Mouse (Mus musculus): ENCODE results near the gene Tns4.
A peak's percentile ranks its signal among the peaks of the same experiment; 100 is the strongest.

Gene Tns4

DNA sequence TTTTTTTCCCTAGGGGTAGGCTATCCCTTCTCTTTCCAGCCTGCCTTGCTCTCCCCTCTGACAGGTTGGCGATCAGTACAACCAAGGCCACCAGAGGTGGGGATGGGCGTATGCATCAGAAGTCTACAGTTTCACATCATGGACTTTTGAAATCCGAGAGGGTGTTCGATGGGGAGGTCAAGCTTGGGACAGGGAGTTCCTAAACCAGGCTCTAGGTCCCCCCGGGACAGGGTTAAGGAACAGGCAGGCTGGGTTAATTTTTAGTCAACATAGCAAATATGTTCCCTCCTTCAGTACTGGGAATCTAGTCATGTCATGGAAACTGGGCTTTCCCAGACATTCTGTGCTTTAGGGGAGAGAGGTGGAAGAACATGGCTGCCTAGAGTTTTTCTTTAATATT, 44.8 kb downstream of the Tns4 start:
- DNase-seq, result peak; percentile 79

DNA sequence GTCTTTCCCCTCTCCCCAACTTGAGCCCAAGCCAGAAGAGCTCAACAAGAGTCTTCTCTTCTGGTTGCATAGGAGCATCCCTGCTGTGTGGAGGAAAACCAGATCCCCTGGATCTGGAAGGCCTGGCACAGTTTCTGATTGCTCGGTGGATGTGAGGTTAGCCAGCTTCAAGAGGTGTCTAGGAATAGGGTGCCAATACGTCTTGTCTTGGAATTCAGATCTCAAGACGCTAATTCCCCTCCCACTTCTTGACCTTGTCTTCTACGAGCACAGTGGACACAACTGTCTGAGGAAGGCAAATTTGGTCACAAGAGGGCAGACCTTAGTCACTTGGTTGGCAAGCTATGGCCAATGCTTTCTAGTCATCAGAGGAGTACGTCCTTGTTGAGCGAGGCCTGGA, 45.5 kb downstream of the Tns4 start:
- DNase-seq, result no peak

DNA sequence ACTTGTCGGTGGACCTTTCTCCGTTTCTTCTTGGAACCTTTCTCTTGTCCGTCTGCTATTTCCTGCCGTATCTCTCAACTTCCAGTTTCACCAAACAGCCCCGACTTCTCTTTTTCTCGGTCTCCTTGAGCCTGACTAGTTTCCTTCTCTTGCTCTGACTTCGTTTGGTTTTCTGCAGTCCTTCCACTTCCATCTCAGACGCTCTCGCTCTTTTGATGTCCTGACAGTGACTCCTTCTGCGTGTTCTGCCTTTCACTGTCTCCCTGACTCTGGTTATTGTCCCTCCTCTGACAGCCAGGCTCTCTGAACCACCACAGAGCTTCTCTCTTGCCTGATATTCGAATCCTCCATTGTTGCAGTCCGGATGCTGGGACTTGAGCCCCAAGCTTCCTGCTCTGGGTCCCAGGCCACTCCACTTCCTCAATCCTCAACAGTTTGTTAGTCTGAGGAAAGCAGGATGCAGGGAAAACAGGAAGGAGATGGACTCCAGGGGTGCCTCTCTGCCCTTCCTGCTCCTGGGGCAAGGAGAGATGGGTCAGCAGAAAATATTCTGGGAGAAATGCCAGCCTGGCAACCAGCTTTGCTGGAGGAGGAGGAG, 46.2 kb downstream of the Tns4 start:
- DNase-seq, result peak; percentile 86

DNA sequence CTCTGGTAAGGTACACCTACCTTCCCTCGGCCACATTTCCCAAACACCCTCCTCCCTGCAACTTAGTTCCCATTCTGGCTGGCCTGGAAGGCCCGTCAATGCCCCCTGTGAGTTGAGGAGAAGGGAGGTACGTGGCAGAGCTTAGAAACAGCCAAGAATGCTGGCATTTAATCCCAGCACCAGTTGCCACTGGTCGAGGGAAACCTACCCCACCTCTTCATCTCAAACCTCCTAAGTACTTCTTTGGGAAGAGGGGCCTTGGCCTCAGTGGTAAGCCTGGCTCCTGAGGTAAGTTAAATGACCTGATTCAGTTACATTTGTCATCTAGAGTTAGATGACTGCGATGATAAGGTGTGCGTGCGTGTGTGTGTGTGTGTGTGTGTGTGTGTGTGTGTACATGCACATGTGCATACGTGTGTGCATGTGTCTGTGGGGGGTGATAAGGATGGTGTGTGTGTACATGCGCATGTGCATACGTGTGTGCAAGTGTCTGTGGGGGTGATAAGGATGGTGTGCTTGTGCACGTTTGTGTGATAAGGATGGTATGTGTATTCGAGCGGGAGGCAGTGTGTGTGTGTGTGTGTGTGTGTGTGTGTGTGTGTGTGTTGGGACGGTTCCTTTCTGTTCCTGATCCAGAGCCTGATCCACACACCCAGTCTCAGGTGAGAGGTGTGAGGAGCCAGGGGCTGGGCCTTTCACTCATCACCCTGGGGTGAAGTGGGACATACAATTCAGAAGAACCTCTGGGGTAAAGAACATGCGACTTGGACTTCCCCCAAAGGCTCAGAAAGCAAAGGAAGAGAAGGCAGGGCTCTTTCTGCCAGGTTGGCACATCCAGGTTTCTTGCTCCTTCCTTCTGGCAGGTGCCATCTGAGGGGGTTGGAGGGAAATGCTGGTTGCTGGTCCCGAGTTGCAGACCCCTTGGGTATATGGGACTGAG, 47.0 kb downstream of the Tns4 start:
- no peak for DNase-seq

DNA sequence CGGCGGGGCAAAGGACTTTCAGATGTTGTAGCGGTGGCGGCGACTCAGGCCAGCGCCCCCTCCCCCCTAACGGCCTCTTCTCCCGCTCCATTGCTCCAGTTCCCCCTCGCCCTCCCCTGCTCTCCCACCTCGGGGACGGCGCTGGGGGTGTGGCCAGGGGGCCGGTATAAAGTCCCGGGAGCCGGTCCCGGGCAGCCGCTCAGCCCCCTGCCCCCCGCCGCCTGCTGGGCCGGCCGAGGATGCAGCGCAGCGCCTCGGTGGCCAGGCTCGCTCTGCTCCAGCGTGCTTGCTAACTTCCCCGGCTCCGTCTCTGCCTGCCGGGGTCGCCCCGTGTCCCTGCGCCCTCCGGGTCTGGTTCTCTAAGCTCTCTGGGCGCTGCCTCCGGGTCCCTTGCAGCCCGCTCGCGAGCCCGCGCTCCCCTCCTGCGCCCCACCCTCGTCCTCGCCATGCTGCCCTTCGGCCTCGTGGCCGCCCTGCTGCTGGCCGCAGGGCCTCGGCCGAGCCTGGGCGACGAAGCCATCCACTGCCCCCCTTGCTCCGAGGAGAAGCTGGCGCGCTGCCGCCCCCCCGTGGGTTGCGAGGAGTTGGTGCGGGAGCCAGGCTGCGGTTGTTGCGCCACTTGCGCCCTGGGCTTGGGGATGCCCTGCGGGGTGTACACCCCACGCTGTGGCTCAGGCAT, 47.9 kb downstream of the Tns4 start, which contains the start of gene Igfbp4:
Gene Igfbp4, plus strand, starts transcription at position 194 of the 679 bp plus-strand sequence.
- DNase-seq, result peak; percentile 89

DNA sequence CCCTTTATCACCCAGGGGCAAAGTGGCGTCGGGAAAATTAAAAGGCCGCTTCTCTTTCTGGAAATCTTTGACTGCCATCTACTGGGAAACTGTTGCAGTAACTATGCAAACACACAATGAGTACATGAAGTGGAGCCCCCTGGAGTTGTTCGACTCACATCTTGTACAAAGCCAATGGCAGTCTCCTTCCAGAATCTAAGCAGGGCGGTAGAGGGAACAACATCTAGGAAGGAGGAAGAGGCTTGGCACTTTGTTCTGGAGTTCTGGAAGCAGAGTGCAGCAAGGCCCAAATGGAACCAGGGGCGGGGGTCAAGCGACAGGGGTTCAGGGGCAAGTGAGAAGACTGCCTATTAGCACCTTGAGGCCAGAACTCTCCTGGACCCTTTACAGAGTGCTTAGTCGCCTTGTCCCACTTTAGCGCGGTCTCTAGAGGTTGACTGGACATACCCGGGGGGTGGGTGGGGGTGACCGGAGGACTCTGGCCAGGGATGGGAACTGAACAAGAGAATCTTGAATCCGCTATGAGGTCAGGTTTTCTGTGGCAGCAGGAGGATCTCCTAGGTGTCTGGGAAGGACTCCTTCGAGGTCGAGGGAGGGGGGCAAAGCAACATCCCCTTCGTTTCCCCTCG, 48.6 kb downstream of the Tns4 start:
- peak; percentile 64 for DNase-seq

DNA sequence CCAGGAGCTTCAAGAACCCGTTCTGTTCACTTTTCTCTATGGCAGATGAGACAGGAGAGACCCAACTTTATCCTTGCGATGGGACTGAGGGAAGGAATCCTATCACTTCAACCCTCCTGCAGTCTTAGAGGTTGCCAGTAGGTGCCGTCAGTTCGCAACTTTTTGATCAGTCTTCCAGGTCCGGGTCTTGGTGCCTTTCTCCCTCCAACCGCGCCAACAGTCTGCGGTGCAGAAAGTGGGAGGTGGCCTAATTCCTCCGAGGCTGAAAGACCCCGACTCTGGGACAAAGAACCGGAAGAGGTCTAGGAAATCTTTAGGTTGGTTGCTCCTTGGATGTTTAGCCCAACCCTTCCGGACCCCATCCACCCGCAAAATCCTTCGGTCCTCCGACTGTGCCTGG, 49.3 kb downstream of the Tns4 start:
- DNase-seq, result peak; percentile 90

DNA sequence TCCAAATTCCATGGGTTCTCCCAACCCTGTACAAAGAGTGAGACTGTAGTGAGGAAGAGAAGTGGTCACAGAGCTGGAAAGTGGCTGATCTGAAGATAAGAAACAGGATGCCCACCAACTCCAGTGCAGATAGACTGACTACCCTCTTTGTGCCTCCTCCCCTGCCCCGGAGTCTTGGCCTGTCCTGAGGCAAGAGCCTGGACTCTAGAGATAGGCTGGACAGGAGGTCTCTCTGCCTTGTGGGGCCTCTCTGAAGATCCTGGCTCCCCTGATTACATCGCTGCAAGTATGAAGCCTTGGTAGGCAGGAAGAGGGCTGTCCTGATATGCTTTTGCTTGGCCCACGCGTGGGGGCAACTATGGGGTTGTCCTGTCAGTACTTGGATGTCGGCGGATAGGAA, 52.9 kb downstream of the Tns4 start:
- DNase-seq, result no peak

DNA sequence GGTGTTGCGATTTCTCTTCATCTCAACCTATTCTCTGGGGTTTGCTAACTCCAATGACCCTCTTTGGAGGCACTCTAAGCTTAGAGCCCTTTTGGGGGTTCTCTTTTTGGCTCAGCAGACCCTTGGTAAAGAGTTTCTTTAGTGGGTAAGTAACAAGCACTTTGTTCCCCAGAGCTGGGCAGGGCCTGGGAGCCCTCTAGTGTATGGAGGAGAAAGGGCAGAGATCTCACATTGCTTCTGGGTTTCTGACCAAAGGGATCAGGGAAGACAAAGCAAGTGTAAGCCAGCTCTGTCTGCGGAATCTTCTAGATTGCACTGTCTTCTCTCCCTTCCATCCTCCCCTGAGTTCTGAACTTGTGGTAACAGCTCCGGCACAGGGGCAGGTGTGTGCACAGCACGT, 53.8 kb downstream of the Tns4 start:
- no peak for DNase-seq

DNA sequence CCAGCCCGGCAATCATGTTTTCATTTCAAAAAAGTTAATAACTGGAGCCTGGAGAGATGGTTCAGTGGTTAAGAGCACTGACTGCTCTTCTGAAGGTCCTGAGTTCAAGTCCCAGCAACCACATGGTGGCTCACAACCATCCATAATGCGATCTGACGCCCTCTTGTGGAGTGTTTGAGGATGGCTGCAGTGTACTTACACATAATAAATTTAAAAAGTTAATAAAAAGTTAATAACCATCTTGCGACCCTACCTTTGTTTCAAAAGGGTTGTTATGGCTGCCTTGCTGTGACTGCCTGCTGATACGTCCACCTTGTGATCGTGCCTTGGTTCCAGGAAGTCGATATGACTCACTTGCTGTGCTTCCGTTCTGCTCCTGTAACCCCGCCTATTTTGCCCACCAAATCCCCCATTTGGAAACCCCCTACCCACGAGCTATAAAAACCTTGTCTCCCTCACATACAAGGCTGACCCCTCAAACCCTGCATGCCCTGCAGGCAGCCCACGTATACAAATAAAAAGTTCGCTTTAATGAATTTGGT, 62.1 kb downstream of the Tns4 start:
- DNase-seq, result no peak

DNA sequence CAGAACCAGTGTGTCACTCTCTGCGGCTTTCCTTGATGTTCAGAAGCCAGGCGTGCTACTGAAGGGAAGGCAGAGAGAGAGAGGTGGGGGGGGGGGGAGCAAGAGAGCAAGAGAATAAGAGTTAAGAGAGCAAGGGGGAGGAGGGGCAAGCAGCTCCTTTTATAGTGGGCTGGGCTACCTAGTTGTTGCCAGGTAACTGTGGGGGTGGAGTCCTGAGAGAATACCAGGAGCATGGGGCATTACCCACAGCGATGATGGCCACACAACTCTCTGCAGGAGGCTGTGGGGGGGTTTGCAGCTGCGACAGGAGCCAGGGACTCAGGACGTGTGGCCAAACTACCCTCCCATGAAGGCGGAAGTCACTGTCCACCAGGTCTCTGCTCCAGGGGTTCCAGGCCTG, 63.2 kb downstream of the Tns4 start:
- DNase-seq, result no peak

DNA sequence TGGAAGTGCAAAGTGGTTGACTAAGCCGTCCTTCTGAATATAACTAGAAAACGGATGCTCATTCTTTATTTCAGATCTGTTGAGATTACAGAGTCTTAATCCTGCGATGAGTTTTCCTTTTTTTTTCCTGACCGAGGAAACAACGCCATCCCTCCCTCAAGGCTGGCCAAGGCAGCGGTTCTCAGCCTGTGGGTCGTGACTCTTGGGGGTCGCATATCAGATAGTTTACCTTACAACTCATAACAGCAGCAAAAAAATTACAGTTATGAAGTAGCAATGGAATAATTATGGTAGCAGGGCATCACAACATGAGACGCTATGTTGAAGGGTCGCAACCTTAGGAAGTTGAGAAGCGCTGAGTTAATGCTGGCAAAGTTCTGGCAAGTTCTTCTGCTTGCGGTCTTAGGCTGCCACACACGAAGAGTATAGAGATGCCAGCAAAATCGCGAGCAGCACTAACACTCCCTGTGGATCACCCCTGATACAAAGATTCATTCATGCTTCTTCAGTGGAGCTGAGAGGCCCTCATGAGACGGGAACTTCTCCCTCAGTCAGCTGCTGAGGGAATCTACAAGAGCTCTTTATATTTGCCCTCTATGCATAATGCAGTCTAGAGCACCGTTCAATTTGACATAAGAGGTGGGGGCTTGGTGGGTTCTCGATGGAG, 64.5 kb downstream of the Tns4 start:
- no peak for DNase-seq

DNA sequence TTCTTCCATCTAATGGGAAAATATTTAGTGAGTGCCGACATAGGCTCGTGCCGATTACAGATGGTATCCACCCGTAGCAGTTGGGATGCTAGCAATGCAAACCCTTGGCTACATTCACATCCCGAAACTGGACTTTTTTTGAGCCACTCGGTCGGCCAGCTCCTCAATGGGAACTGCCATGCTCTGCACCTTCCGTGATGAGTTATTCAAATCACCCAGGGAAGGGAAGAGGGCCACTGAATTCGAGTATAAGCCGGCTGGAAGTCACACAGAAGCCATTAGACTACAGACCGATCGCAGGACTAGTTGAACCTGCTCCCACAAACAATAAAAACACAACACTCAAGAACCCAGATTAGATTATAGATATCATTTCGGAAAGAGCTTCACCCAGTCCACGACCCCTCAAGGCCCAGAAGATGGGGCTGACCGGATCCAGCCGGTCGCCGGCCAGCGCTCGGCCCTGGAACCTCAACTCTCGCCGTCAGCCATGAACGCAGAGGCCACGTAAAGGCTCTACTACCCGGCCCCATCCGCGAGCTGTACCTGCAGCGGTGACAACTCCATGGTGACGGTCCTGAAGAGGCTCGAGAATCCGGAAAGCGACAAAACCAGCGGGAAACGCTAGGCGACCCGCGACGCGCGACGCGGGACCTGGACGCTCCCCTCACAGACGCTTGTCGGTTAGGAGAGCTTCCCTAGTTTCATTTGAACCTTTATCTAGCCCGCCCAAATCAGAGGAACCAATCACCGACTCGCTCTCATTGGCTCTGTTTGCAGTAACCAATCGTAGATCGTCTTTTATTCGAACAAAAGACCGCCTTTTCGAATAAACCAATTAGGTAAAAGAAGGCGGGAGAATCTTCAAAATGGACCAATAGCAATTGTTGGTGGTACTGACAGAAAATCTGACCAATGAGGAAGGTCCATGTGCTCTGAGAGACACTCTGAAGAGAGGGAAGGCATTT, 65.3 kb downstream of the Tns4 start, which contains the start of gene Top2a:
Gene Top2a, minus strand, starts transcription at position 690 of the 968 bp plus-strand sequence.
- DNase-seq, result peak; percentile 96

DNA sequence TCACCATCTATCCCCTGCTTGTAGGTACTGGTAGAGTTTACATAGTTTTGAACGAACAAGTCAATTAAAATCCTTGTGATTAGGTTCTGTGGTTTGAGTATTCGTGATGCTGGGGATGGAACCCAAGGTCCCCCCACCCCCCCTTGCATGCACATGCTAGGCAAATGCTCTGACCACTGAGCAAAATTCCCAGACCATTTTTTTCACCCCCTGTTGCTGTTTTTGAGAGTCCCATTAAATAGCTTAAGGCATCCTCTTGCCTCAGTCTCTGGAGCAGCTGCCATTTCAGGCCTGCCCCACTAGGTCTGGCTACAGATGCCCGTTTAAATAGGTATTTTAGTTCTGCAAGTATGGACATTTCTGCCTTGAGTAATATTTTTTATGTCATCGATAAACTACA, 66.0 kb downstream of the Tns4 start:
- DNase-seq, result no peak

DNA sequence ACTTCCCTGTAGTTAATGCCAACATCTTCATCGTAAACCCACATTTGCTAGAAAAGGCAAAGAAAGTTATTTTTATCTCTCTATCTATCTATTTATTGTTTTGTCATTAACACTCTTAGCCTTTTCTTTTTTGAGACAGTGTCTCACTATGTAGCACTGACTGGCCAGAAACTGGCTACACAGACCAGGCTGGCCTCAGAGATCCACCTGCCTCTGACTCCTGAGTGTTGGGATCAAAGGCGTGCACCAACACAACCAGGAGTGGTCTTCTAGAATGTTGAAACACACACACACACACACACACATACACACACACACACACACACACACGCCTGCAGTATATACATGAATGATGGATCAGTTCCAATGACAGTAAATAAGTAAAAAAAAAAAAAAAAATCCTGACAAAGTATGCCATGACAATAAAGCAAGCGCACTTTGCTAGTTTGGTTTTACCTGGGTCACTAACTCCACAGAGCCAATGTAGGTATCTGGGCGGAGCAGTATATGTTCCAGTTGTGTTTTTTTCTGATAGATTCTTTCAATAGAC, 66.6 kb downstream of the Tns4 start:
- no peak for DNase-seq

DNA sequence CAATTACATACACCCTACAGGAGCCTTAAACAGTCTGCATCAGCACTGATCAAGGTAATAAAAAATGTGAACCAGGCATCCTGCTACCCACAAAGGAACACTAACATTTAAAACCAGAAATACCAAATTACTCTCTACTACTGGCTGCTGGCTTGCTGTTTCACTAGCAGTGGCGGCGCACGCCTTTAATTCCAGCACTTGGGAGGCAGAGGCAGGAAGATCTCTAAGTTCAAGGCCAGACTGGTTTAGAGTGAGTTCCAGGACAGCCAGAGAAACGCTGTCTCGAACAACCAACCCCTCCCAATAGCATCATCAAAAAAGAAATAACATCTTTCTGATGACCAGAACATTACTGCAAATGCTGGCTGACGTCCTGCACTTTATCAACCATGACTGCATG, 69.3 kb downstream of the Tns4 start:
- DNase-seq, result no peak
